Mouse (Mus musculus) gastrocnemius, adult 8-10 months (tissue): ENCODE measurements around the gene Msgn1. TPM values are rescaled to one million over a fixed set of nuclear protein-coding genes. Genes with fewer than 3 reads are reported as not detected.

ENCODE experiments used
- DNase-seq, 2 experiments: peaks; one replicate each; pipeline ENCODE4 v3.0.0; 2022; ENCODE audit warnings: low spot score in 2 of 2
- total RNA-seq, 4 experiments: library from RNA; stranded (reverse); gene quantifications; 2 replicates each; pipeline ENCODE4 v1.2.4; 2022

Msgn1 gene
- not detected for total RNA-seq

DNA sequence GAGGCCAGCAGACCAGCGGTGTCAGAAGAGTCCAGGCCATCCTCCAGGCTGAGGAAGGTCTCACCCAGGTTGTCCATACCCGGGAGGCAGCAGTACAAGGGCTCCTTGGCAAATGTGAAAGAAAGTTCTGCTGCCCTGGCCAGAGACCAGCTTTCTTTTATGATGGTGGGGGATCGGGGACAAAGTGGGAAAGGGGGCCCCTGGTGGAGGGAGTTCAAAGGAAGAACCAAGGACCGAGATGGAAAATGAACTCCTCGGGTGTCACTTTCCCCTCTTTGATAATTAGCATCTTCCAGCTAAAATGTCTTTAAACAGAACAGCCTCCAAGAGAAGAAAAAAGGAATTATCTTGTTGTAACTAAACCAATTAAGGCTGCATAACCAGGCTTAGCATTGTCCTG lies at the start of gene Msgn1:
TSS of gene Msgn1 (minus strand) at position 101 of the 400 bp plus-strand sequence.
- no peak for DNase-seq

DNA sequence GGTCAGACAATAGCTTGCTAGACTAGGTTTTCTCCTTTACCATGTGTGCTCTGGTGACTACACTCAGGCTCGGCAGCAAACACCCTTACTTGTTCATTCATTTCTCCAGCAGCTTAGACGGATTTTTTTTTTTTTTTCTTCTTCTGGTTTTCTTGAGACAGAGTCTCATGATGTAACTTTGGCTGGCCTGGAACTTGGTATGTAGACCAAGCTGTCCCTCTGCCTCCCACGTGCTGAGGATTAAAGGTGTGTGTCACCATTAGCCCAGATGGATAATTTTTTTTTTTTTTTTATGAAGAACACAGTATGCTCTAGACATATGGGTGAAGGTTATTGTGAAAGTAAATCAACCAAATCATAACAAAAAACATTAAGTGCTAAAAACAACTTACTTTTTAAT lies 41.5 kb upstream of the Msgn1 start:
- no peak for DNase-seq

DNA sequence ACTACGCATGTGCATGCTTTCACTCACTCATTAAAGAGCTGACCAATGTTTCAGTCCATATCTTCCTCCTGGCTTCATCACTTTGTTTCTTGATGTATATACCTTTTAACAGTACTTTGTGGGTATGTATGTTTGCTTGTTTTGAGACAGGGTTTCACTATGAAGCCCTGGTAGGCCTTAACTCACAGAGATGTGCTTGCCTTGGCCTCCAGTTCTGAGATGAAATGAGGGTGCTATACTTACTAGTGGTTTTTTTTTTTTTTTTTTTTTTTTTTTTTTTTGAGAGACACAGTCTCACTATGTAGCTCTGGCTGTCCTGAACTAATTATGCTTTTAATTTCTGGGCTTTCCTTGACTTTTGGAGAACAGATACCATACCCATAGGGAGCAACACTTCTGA lies 38.7 kb upstream of the Msgn1 start:
- no peak for DNase-seq

DNA sequence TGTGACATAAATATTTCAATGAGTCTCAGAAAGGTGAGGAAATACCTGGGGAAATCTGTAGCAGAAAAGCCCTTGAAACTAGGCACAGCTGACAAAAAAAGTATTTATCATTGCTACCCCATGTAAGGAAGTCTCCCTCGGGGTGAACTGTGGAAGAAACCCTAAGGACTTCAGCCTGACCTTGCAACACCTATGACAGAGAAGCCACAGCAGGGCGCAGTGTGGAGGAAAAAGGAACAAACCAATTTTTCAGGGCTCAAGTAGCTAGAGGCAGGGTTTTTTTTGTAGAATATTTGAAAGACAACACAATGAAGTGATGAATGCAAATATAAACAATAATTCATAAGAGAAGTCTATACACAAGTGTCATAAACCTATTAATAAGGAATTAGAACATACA lies 27.2 kb upstream of the Msgn1 start:
- DNase-seq = no peak

DNA sequence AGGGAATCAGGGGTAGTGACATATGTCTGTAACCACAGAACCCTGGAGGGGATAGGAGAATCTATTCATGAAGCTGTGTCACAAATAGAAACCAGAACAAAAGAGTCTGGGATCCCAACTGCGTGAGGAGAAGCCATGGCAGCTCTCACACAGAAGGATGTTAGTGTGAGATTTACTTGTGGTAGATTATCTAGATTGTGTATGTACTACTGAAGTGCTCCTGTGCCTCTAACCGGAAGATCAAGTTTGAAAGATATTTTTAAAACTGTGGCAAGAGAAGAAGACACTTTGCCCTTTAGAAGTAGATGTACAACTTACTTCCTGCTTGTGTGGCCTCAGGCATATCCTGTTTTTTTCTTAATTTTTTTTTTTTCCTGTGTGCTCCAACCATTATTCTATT lies 21.5 kb upstream of the Msgn1 start:
- DNase-seq = no peak

DNA sequence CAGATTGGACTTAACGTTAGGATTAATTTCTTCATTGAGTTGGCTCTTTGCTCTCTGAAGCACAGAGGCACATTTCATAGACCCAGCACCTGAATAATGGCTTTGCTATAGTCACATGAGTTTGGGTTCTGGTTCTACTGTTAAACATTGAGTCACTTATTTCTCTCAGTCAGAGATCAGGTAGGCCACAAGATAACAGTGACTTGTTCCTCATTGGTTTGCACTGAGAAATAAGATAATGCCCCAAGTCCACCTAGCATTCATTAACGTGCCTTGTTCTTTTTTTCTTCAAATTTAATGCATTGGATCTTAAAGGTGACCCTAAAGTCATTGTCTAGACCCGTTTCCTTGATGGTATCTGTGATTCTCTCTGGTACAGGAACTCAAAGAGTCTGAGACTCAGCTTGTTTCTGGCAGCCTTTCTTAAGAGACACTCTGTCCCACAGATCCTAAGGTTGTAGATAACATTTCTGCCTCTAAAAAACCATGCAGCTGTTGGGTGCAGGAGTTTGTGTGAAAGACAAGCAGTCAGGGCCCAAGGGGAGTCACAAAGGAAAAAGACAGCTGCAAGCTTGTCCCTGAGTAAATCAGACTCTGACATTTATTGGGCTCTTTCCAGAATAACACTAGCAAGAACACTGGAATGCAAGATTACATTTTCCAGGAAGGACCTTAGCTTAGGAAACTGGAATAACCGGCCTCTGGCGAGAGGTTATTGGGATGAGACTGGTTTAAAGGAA lies 17.9 kb upstream of the Msgn1 start:
- DNase-seq = no peak

DNA sequence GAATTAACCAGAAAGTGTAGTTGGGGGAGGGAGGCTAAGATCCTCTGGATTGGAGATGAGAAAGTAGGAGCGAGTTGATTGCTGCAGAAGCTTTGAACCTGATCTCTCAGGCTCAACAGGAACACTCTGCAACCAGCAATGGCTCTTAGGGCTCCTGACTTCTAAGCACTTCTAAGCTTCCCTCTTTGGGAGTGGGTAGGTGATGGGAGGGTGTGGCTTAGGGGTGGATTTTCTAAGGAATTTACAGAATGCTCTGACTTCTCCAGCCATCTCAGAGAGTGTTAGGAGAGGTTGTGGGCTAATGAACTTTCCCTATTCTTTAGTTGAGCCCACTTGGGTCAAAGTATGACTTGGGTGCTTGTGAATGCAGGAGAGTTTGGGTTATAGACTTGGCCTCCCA lies 17.4 kb upstream of the Msgn1 start:
- DNase-seq = no peak

DNA sequence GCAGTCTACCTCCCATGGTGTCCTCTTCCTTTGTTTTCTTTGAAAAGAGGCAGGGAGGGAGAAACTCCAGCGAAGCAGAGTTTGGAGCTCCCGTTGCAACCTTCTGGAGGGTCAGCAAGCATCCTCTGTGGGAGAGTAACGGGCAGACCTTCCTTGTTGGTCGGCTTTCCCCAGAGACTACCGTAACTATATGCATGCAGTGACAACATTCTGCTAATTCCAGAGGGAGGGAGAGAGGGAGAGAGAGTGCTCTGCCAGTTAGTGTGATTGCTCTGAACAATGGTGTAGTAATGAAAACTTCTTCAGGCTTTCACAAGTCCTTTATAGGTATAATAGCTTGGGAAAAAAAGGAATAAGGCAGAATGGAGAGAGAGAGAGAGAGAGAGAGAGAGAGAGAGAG lies 15.9 kb upstream of the Msgn1 start:
- DNase-seq = no peak

DNA sequence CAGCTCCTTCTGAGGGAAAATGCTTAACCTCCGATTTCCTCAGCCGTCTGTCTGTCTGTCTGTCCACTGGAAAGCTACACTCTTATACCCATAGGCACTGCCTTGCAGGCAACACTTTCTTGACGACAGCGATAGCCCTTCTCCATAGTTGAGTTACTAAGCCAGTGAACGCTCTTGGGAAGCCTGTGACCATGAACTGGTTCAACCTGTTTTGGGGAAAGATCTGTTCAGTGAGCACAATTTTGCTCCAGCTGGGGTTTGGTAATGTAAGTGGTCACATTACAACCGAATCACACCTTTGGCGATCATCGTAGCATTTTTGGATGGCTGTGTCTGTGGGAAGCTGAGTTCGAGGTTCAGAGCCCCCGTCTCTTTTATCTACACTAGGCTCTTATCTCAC lies 14.3 kb upstream of the Msgn1 start:
- DNase-seq = no peak

DNA sequence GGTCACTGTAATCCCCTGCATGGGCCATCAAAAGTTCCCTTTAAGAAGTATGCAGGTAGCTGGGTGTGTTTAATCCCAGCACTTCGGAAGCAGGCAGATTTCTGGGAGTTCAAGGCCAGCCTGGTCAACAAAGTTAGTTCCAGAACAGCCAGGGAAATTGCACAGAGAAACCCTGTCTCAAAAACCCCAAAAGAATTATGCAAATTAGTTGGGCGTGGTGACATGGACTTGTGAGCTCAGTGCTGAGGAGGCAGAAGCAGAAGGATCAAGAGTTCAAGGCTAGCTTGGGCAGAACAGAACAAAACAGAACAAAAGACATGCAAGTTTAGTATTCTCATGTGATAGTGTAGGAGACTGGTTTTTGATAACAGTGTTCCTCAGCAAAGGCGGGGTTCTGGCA lies 13.8 kb upstream of the Msgn1 start:
- DNase-seq = no peak

DNA sequence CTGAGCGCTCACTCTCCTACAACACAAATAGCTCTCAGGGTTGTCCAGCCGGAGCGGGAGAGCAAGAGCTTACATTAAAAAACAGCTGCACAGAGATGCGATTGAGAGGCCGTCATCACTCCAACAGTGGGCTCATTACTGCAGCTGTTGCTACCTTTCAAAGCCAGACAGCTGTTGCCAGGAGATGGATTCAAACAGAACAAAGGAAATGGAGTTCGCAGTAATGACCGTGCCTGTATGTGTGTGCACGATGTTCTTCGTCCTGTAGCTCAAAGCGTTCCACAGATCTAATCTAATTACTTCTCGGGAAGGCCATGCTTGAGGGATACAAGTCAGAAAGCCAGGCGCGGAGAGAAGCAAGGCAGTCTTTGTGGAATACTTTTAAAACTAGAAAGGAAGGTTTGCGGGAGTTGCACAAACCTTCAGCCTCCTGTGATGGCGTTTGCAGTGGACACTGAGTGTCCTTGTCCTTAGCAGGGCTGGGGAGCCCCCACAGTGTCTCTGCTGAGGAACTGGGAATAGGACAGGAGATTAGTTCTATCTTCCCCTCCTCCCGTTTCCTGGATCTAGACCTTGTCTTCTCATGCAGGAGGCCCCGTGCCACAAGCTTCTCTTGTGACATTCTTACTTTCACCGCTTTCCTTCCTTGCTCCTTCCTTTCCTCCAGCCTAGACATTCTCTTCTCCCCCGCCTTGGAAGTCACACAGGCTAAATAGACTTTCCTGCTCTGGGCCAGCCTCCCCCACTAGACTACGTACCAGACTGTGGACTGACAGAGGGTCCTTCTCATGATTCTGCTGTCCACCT lies 13.0 kb upstream of the Msgn1 start:
- no peak for DNase-seq

DNA sequence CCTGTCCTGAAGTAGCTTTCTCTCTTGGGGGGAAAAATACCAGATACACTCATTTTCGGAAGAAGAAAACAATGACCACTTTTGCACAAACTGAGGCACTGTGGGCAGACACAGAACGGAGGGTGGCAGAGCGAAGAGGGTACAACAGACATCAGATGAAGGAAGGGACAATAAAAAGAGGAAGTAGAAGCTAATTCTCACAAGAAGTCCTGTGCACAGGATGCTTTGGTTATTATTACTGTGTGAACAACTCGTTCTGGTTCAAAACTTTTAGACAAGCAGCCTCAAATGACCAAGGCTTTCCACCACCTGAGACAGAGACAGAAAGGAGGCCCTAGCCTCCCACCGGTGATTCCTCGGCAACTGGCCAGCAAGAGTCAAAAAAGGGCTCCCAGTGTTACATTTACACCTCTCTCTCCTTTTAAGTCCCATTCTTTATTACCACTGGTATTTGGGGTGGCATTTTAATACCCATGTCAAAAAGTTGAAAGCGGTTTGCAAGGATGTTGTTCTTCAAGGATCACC lies 9.0 kb upstream of the Msgn1 start:
- DNase-seq = no peak

DNA sequence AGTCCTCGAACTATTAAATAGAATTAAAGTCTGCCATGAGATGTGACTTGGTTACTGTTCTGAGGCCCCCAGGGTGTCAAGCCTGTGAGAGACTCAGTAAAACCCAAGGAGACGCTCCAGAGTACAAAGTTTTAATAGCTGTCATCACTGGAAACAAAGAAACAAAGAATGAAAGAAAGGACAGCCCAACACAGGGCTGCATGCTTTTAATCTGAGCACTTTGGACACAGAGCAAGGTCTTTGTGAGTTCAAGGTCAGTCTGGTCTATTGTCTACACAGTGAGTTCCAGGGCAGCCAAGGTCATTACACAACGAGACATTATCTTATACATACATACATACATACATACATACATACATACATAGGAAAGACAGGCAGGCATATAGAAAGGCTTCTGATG lies 7.7 kb upstream of the Msgn1 start:
- no peak for DNase-seq

DNA sequence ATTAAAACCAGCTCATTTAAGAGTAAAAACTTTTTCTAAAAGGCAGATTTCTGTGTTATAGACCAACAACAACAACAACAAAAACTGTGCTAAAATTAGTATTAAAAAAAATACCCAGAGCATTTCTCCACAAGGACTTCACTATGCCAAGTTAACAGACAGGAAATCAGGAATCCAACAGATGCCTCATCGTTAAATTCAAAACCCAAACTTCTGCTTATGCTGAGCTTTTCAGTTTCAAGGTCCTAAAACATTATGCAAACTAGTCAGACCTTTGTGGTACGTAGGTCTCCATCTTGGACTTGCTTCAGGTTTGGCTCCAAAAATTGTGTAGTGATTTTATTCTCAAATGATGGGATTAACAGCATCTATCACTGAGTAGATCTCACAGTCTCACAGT lies 6.8 kb upstream of the Msgn1 start:
- DNase-seq = no peak

DNA sequence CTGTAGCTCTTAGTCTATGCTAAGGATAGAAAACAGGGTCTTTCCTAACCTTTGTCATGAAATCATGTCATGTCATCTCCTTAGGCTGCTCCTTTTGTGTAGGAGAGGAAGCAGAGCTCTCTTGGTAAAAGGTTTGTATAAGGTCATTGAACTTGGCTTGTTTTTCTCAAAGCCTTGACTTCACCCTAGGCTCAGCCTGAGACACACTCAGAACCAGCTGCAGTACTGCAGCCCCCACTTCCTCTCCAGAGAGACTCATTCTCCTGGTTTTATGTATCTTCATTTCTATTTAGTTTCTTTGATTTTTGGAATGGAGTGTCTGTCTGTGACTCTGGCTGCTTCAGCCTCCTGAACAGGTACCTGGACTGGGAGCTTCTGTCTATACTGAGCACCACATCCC lies 6.0 kb upstream of the Msgn1 start:
- DNase-seq = no peak

DNA sequence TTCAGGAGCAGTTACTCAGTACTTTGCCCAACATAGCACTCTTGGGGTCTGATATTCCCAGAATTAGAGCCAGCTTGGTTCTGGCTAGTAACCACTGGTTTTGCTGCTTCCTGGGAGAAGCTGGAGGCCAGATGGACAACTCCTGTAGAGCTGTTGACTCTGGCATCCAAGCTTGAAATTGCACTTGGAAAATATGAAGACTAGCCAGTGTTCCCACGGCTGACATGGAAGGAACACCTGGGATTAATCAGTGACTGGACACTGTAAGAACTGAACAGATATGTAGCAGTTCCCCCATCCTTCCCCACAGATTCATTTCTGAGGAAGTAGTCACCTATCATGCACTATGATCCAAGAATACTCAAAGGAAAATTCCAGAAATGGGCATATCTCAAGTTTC lies 4.1 kb upstream of the Msgn1 start:
- no peak for DNase-seq

DNA sequence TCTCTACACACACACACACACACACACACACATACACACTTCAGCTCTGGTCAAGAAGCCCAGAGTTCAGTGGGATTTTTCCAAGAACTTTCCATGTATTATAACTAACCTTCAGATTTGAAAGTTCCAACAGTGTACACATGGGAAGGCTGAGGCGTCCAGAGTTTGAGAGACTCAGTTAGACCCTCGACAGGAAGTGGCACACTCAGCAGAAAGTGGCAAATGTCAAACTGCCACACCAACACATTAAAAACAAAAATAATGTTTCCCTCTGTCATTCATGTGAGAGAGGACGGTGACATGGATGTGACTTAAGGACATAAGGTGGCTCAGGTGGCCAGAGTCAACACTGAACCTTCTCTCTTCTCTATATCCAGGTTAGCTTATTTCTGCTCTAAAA lies 1.6 kb upstream of the Msgn1 start:
- no peak for DNase-seq

DNA sequence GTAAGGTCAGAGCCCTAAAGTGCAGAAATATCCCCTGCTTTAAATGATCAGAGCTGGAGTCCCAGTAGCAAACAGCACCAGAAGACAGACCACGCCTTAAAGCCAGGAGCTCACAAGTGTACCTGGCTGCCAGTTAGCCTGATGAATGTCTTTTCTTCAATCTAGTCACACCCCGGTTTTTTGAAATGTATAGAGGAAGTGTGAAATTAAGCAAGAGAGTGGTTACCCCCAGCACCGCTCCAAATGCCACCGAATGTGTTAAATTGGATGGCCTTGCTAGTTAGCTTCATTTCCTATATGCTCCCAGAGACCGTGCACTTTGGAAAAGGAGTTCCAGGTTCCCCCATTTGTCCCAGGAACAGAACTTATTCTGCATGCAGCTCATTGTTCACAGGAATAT lies 864 bp upstream of the Msgn1 start:
- no peak for DNase-seq

DNA sequence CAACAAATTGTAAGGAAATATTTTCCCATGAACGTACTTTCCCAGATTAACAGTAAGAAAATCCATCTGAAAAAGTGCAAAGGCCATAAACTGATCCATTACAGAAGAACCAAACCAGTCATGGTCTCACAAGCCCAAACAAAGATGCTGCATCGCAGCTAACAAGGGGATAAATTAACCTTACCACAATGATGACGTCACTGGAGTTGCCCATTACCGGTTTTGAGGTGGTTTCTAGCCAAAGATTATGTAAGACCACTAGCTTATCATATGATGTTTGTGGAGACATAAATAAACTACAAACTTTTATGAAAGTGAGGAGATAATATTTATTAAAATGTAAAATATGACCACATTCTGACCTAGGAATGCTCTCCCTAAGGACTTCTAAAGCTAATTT lies 2.5 kb downstream of the Msgn1 start:
- no peak for DNase-seq

DNA sequence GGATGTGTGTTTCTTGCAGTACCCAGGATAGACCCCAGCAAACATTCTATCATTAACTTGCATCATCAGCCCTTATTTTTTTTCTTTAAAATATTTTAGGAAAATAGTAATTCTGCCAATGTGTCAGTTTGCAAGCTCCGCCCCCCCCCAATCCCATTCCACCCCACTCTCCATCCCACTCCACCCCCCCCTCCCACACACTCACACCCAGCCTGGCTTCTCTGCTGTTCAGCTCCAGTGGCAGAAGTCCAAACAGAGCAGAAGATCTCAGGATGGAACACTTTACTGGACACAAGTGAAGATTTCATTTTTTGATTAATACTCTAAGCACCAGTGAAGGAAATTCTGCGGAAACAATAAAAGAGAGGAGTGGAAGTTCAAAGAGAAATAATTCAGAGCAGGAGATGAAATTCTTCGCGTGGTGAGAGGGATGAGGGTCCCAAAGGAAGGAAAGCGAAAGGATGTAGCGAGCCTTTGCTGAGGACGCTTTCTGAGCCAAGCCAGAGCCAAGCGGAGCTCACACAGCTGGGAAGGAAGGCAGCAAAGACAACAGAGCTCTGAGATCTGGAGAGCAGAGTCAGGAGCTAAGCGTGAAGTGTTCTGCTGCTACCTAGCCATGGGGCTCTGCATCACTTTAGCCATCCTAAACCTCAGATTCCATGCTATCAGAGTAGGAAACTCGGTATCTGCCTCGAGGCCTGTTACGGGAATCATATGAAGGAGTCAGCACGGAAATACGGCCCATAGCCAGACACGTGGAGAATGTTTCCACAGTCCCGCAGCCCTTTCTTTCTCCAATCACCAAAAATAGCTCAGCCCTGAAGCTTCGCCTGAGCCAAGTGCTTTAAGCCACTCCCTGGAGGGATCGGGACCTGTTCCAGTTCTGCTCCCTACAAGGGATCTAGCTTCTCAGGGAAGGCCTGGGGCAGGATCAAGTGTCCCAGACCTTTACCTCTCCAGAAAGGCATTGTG lies 4.8 kb downstream of the Msgn1 start:
- DNase-seq = peak; percentile 80 to 88

DNA sequence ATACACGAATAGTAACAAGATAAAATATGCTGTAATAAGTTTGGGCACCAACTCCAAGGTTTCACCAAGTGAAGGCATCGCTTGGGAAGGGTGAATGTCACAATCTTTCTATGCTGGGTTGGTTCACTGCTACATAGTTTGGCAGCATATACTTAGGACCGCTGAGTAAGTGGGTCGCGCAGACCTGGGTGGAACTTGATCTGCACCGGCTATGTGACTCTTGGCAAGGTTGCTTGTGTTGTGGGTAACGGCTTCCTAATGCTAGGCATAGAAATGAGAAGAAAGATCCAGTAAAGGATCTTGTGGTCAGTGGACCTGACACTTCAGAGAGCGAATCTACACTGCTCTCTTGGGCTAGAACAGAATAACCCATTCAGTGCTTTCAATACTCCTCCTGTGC lies 6.3 kb downstream of the Msgn1 start:
- DNase-seq = peak in 1 of 2 experiments; percentile 48

DNA sequence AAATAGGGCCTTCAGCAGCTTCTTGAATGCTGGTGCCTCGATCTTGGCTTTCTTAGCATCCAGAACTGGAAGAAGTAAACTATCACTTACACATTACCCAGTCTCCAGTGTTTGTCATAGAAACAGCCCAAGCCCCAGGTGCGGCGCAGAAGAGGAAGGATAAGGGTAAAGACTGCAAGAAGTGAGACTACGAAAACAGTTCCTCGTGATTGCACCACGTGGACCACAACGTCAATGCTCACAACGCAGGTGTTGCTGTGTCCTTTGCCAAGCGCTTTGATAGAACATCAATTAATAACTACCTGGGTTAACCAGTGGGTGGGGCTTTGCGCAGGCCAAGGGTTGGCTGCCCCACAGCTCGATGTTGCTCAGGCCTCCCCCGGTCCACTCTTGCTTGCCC lies 8.1 kb downstream of the Msgn1 start:
- DNase-seq = no peak
